Mouse (Mus musculus): ENCODE data around the gene Olfr1158. TPM values are rescaled to one million over a fixed set of nuclear protein-coding genes. Genes with fewer than 3 reads are reported as not detected.
"Not testable (repeated sequence)": the region's sequence is repeated elsewhere in the genome, so short reads cannot be mapped to it uniquely, and the experiment has no call there.

Gene Olfr1158
- total RNA-seq (2015; ENCODE audit: low replicate concordance) (not detected in 2 replicates), total RNA-seq (2017; ENCODE audit: low replicate concordance) (not detected in 2 replicates)

DNA sequence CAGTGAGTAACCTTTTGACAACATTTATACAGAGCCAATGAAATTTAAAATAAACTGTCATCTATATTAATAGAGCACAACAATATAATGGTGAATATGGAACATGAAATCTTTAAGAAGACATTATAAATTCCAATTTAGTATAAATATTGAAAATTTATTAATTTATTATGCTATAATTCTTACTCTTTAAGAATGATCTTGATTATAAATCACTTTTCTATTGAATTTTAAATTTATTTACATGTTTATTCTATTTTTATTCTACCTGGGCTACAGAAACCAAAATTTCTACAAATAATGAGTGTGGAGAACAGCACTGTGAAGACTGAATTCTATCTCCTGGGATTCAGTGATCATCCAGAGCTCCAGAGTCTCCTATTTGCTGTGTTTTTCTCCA lies at the start of gene Olfr1158:
Gene Olfr1158 (plus strand): TSS at position 301 of the 400 bp plus-strand sequence.
- no peak for ATAC-seq (replicated peaks; ENCODE audit: low FRiP score, poor library complexity, severe bottlenecking)

DNA sequence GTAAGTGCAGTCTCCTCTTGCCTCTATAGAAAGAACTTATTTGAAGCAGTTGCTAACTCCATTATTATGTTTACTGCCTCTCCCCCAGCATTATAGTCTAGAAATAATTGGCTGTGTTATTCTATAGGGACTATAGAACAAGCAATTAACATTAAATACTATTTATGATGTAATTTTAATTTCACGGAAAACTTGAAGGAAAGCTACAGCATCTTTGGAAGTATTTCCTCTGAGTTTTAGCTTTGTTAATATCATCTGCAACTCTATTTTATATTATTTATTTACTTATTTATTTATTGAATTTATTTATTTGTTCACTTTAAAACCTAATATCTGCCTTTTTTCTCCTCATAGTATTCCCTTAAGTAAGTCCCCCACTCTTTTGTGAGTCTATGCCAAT lies 44.9 kb upstream of the Olfr1158 start, which contains the start of gene Olfr1155:
Gene Olfr1155 (minus strand): TSS at position 101 of the 400 bp plus-strand sequence.
- ATAC-seq (replicated peaks; ENCODE audit: low FRiP score, poor library complexity, severe bottlenecking) = no peak

DNA sequence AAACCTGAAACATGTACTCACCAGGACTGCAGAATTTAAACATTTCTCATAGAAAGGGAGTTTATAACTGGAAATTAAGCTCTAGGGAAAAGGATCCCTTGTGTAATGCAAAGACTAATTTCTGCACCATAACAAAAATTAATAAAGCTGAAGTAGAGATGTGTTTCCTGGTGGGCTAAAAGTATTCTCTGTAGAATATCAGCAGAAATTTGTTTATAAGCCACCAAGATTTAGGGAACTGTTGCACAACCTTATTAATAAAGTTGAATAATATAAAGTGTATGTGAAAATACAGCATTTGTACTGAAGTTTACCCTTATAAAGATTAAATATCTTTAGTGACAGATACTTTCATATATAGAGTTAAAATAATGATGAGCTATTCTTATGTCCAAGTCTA lies 36.9 kb upstream of the Olfr1158 start, which contains the start of gene Olfr1156:
Gene Olfr1156 (minus strand): TSS at position 101 of the 400 bp plus-strand sequence.
- no peak for ATAC-seq (replicated peaks; ENCODE audit: low FRiP score, poor library complexity, severe bottlenecking)

- no peak for ATAC-seq (replicated peaks; ENCODE audit: low FRiP score, poor library complexity, severe bottlenecking)
Observed at GRCm38 (mm10) chr2:87968199-87968598, 21.7 kb upstream of the Olfr1158 start, which contains the start of gene Olfr1157. Gene Olfr1157, minus strand, starts transcription at chr2:87968299.

GRCm38 (mm10) chr2:87974563-87974962 lies 15.3 kb upstream of the Olfr1158 start, which contains the start of gene Olfr74:
Gene Olfr74, minus strand, starts transcription at chr2:87974663.
- no peak for ATAC-seq (replicated peaks; ENCODE audit: low FRiP score, poor library complexity, severe bottlenecking)

GRCm38 (mm10) chr2:88007515-88008318 lies 17.8 kb downstream of the Olfr1158 start, which contains the start of gene Olfr1160:
Gene Olfr1160, minus strand, starts transcription at chr2:88008268.
- no peak for ATAC-seq (replicated peaks; ENCODE audit: low FRiP score, poor library complexity, severe bottlenecking)

- ATAC-seq (replicated peaks; ENCODE audit: low FRiP score, poor library complexity, severe bottlenecking) = not testable (repeated sequence)
Observed at GRCm38 (mm10) chr2:88022474-88022873, 32.6 kb downstream of the Olfr1158 start, which contains the start of gene Olfr1161. Gene Olfr1161, plus strand, starts transcription at chr2:88022774.

DNA sequence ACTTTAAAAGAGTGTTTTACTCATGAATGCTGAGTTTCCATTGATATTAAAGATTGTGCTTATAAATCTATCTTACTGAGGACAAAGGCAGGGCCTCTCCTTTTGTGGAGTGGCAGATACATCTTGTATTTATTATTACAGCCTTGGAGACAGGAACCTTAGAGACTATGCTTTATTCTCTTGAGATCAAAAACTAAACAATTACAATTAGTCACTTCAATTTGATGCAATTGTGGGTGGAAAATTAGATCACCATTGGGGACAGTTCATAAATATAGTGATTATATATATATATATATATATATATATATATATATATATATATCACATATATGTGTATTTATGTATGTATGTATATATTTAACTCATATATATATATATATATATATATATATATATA lies 47.7 kb downstream of the Olfr1158 start, which contains the start of gene Olfr73:
Gene Olfr73 (minus strand): TSS at position 101 of the 400 bp plus-strand sequence.
- ATAC-seq (replicated peaks; ENCODE audit: low FRiP score, poor library complexity, severe bottlenecking) = no peak

Other genes with a start within 250 kb of the Olfr1158 start
- not detected in 2 replicates for gene Olfr1140, start 246.4 kb upstream of the Olfr1158 start, total RNA-seq (2015; ENCODE audit: low replicate concordance)
- not detected in 2 replicates for gene Olfr1140, start 246.4 kb upstream of the Olfr1158 start, total RNA-seq (2017; ENCODE audit: low replicate concordance)
- gene Olfr1141, start 236.1 kb upstream of the Olfr1158 start, total RNA-seq (2015; ENCODE audit: low replicate concordance) = not detected in 2 replicates
- not detected in 2 replicates for gene Olfr1141, start 236.1 kb upstream of the Olfr1158 start, total RNA-seq (2017; ENCODE audit: low replicate concordance)
- gene Olfr152, start 210.6 kb upstream of the Olfr1158 start, total RNA-seq (2015; ENCODE audit: low replicate concordance) = not detected in 2 replicates
- 2.4 TPM in 1 of 2 replicates, not detected in the other for gene Olfr152, start 210.6 kb upstream of the Olfr1158 start, total RNA-seq (2017; ENCODE audit: low replicate concordance)
- gene Olfr1143, start 189.5 kb upstream of the Olfr1158 start, total RNA-seq (2015; ENCODE audit: low replicate concordance) = not detected in 2 replicates
- not detected in 2 replicates for gene Olfr1143, start 189.5 kb upstream of the Olfr1158 start, total RNA-seq (2017; ENCODE audit: low replicate concordance)
- not detected in 2 replicates for gene Olfr1145, start 180.3 kb upstream of the Olfr1158 start, total RNA-seq (2015; ENCODE audit: low replicate concordance)
- not detected in 2 replicates for gene Olfr1145, start 180.3 kb upstream of the Olfr1158 start, total RNA-seq (2017; ENCODE audit: low replicate concordance)
- gene Olfr1148, start 159.6 kb upstream of the Olfr1158 start, total RNA-seq (2015; ENCODE audit: low replicate concordance) = not detected in 2 replicates
- gene Olfr1148, start 159.6 kb upstream of the Olfr1158 start, total RNA-seq (2017; ENCODE audit: low replicate concordance) = not detected in 2 replicates
- not detected in 2 replicates for gene Olfr1150-ps1, start 146.1 kb upstream of the Olfr1158 start, total RNA-seq (2015; ENCODE audit: low replicate concordance)
- 0.09 TPM in 1 of 2 replicates, not detected in the other for gene Olfr1150-ps1, start 146.1 kb upstream of the Olfr1158 start, total RNA-seq (2017; ENCODE audit: low replicate concordance)
- gene Olfr1151, start 134.3 kb upstream of the Olfr1158 start, total RNA-seq (2015; ENCODE audit: low replicate concordance) = not detected in 2 replicates
- 0.56 TPM in 1 of 2 replicates, not detected in the other for gene Olfr1151, start 134.3 kb upstream of the Olfr1158 start, total RNA-seq (2017; ENCODE audit: low replicate concordance)
- gene Olfr1152, start 123.6 kb upstream of the Olfr1158 start, total RNA-seq (2015; ENCODE audit: low replicate concordance) = not detected in 2 replicates
- gene Olfr1152, start 123.6 kb upstream of the Olfr1158 start, total RNA-seq (2017; ENCODE audit: low replicate concordance) = not detected in 2 replicates
- gene Olfr1153, start 95.2 kb upstream of the Olfr1158 start, total RNA-seq (2015; ENCODE audit: low replicate concordance) = not detected in 2 replicates
- gene Olfr1153, start 95.2 kb upstream of the Olfr1158 start, total RNA-seq (2017; ENCODE audit: low replicate concordance) = not detected in 2 replicates
- gene Olfr1154, start 84.9 kb upstream of the Olfr1158 start, total RNA-seq (2015; ENCODE audit: low replicate concordance) = not detected in 2 replicates
- not detected in 2 replicates for gene Olfr1154, start 84.9 kb upstream of the Olfr1158 start, total RNA-seq (2017; ENCODE audit: low replicate concordance)
- gene Olfr1155, start 45.0 kb upstream of the Olfr1158 start, total RNA-seq (2015; ENCODE audit: low replicate concordance) = not detected in 2 replicates
- not detected in 2 replicates for gene Olfr1155, start 45.0 kb upstream of the Olfr1158 start, total RNA-seq (2017; ENCODE audit: low replicate concordance)
- not detected in 2 replicates for gene Olfr1156, start 37.0 kb upstream of the Olfr1158 start, total RNA-seq (2015; ENCODE audit: low replicate concordance)
- not detected in 2 replicates for gene Olfr1156, start 37.0 kb upstream of the Olfr1158 start, total RNA-seq (2017; ENCODE audit: low replicate concordance)
- not detected in 2 replicates for gene Olfr1157, start 21.8 kb upstream of the Olfr1158 start, total RNA-seq (2015; ENCODE audit: low replicate concordance)
- not detected in 2 replicates for gene Olfr1157, start 21.8 kb upstream of the Olfr1158 start, total RNA-seq (2017; ENCODE audit: low replicate concordance)
- gene Olfr74, start 15.4 kb upstream of the Olfr1158 start, total RNA-seq (2015; ENCODE audit: low replicate concordance) = not detected in 2 replicates
- not detected in 2 replicates for gene Olfr74, start 15.4 kb upstream of the Olfr1158 start, total RNA-seq (2017; ENCODE audit: low replicate concordance)
- not detected in 2 replicates for gene Olfr1160, start 18.2 kb downstream of the Olfr1158 start, total RNA-seq (2015; ENCODE audit: low replicate concordance)
- 0.28 TPM in 1 of 2 replicates, not detected in the other for gene Olfr1160, start 18.2 kb downstream of the Olfr1158 start, total RNA-seq (2017; ENCODE audit: low replicate concordance)
- gene Olfr1161, start 32.7 kb downstream of the Olfr1158 start, total RNA-seq (2015; ENCODE audit: low replicate concordance) = not detected in 2 replicates
- gene Olfr1161, start 32.7 kb downstream of the Olfr1158 start, total RNA-seq (2017; ENCODE audit: low replicate concordance) = not detected in 2 replicates
- not detected in 2 replicates for gene Olfr73, start 47.6 kb downstream of the Olfr1158 start, total RNA-seq (2015; ENCODE audit: low replicate concordance)
- not detected in 2 replicates for gene Olfr73, start 47.6 kb downstream of the Olfr1158 start, total RNA-seq (2017; ENCODE audit: low replicate concordance)
- gene Olfr1162, start 61.0 kb downstream of the Olfr1158 start, total RNA-seq (2015; ENCODE audit: low replicate concordance) = not detected in 2 replicates
- gene Olfr1162, start 61.0 kb downstream of the Olfr1158 start, total RNA-seq (2017; ENCODE audit: low replicate concordance) = not detected in 2 replicates
- not detected in 2 replicates for gene Olfr1163, start 81.7 kb downstream of the Olfr1158 start, total RNA-seq (2015; ENCODE audit: low replicate concordance)
- gene Olfr1163, start 81.7 kb downstream of the Olfr1158 start, total RNA-seq (2017; ENCODE audit: low replicate concordance) = not detected in 2 replicates
- gene Olfr1164, start 103.9 kb downstream of the Olfr1158 start, total RNA-seq (2015; ENCODE audit: low replicate concordance) = not detected in 2 replicates
- not detected in 2 replicates for gene Olfr1164, start 103.9 kb downstream of the Olfr1158 start, total RNA-seq (2017; ENCODE audit: low replicate concordance)
- gene Olfr1166, start 138.2 kb downstream of the Olfr1158 start, total RNA-seq (2015; ENCODE audit: low replicate concordance) = not detected in 2 replicates
- gene Olfr1166, start 138.2 kb downstream of the Olfr1158 start, total RNA-seq (2017; ENCODE audit: low replicate concordance) = not detected in 2 replicates
- not detected in 2 replicates for gene Olfr1167, start 165.1 kb downstream of the Olfr1158 start, total RNA-seq (2015; ENCODE audit: low replicate concordance)
- not detected in 2 replicates for gene Olfr1167, start 165.1 kb downstream of the Olfr1158 start, total RNA-seq (2017; ENCODE audit: low replicate concordance)
- not detected in 2 replicates for gene Olfr1168, start 191.8 kb downstream of the Olfr1158 start, total RNA-seq (2015; ENCODE audit: low replicate concordance)
- gene Olfr1168, start 191.8 kb downstream of the Olfr1158 start, total RNA-seq (2017; ENCODE audit: low replicate concordance) = not detected in 2 replicates
- gene Olfr1170, start 238.2 kb downstream of the Olfr1158 start, total RNA-seq (2015; ENCODE audit: low replicate concordance) = not detected in 2 replicates
- gene Olfr1170, start 238.2 kb downstream of the Olfr1158 start, total RNA-seq (2017; ENCODE audit: low replicate concordance) = not detected in 2 replicates

Data from erythroblast, adult 5-6 weeks (primary cell).